Mouse (Mus musculus): ENCODE measurements around the gene Cops7a. TPM values are rescaled to one million over a fixed set of nuclear protein-coding genes. Genes with fewer than 3 reads are reported as not detected.
A peak's percentile ranks its signal among the peaks of the same experiment; 100 is the strongest.

Gene Cops7a
- polyA plus RNA-seq, 1 experiment = 154 TPM

- Histone ChIP-seq H3K4me3 (ENCODE audit: low read depth, low read length) (no peak overlapping the region), H3K4me1 (ENCODE audit: control insufficient read depth, insufficient read depth, low read length) (peaks cover 5% of the 10 kb centered on the region), H3K27me3 (ENCODE audit: control insufficient read depth, insufficient read depth, low read length, poor library complexity, severe bottlenecking) (no peaks in the 10 kb centered on the region), H3K9ac (ENCODE audit: low read depth, poor library complexity, severe bottlenecking) (no peak overlapping the region), H3K27ac (ENCODE audit: insufficient read depth, low read length) (no peak overlapping the region), H3K36me3 (ENCODE audit: control insufficient read depth, insufficient read depth, low read length, poor library complexity, severe bottlenecking) (0 out of 2 replicates have a peak, but pooled peaks cover 6% of the 10 kb centered on the region), H3K9me3 (replicated peaks; ENCODE audit: control insufficient read depth, insufficient read depth, low read length, poor library complexity, severe bottlenecking) (no peaks in the 10 kb centered on the region)
- TF ChIP-seq CTCF (IDR thresholded peaks at IDR 0.05; ENCODE audit: low read depth, low read length) (no peak), EP300 (IDR thresholded peaks at IDR 0.05; ENCODE audit: insufficient read depth, low read depth, low read length) (no peak), POLR2A (IDR thresholded peaks at IDR 0.05; ENCODE audit: insufficient read depth, low read length) (no peak)
Measured at GRCm38 (mm10) chr6:124913214-124913613, 52.1 kb downstream of the Cops7a start.

- H3K4me3 ChIP-seq (ENCODE audit: low read depth, low read length) = no peak within 1 kb of the TSS
- H3K27me3 ChIP-seq (ENCODE audit: control insufficient read depth, insufficient read depth, low read length, poor library complexity, severe bottlenecking) = no peaks in the 10 kb centered on the region
- no peaks in the 10 kb centered on the region for H3K9me3 ChIP-seq (replicated peaks; ENCODE audit: control insufficient read depth, insufficient read depth, low read length, poor library complexity, severe bottlenecking)
- TF ChIP-seq EP300 (IDR thresholded peaks at IDR 0.05; ENCODE audit: insufficient read depth, low read depth, low read length) (no peak), CTCF (IDR thresholded peaks at IDR 0.05; ENCODE audit: low read depth, low read length) (no peak), POLR2A (IDR thresholded peaks at IDR 0.05; ENCODE audit: insufficient read depth, low read length) (no peak)
- H3K27ac ChIP-seq (ENCODE audit: insufficient read depth, low read length) = no peak within 1 kb of the TSS
- peak within 1 kb of the TSS; percentile 10; the same call in 1 of the 2 replicates for H3K9ac ChIP-seq (ENCODE audit: low read depth, poor library complexity, severe bottlenecking)
- H3K4me1 ChIP-seq (ENCODE audit: control insufficient read depth, insufficient read depth, low read length) = peaks cover 5% of the 10 kb centered on the region
- 0 out of 2 replicates have a peak, but pooled peaks cover 6% of the 10 kb centered on the region for H3K36me3 ChIP-seq (ENCODE audit: control insufficient read depth, insufficient read depth, low read length, poor library complexity, severe bottlenecking)
Measured at GRCm38 (mm10) chr6:124911533-124912218, 53.7 kb downstream of the Cops7a start, which contains the start of gene Lag3. Lag3 (minus strand) TSS chr6:124911705.

- Histone ChIP-seq H3K4me3 (ENCODE audit: low read depth, low read length) (peak overlapping the region; percentile 41), H3K9me3 (replicated peaks; ENCODE audit: control insufficient read depth, insufficient read depth, low read length, poor library complexity, severe bottlenecking) (no peaks in the 10 kb centered on the region), H3K4me1 (ENCODE audit: control insufficient read depth, insufficient read depth, low read length) (peaks cover 5% of the 10 kb centered on the region), H3K27ac (ENCODE audit: insufficient read depth, low read length) (no peak overlapping the region), H3K27me3 (ENCODE audit: control insufficient read depth, insufficient read depth, low read length, poor library complexity, severe bottlenecking) (no peaks in the 10 kb centered on the region), H3K9ac (ENCODE audit: low read depth, poor library complexity, severe bottlenecking) (peak overlapping the region; percentile 17; the same call in 1 of the 2 replicates), H3K36me3 (ENCODE audit: control insufficient read depth, insufficient read depth, low read length, poor library complexity, severe bottlenecking) (0 out of 2 replicates have a peak, but pooled peaks cover 6% of the 10 kb centered on the region)
- TF ChIP-seq POLR2A (IDR thresholded peaks at IDR 0.05; ENCODE audit: insufficient read depth, low read length) (no peak), EP300 (IDR thresholded peaks at IDR 0.05; ENCODE audit: insufficient read depth, low read depth, low read length) (0 out of 2 replicates have a peak, but pooled peaks have one; percentile 51)
Measured at GRCm38 (mm10) chr6:124910032-124910431, 55.3 kb downstream of the Cops7a start.

Other genes starting within 250 kb of the Cops7a start
- 15.4 and 32.3 TPM in 2 replicates for gene Ptpn6, start 226.8 kb downstream of the Cops7a start, polyA plus RNA-seq (2011; ENCODE audit: insufficient read depth, insufficient read length, low read depth, missing spikeins)
- 93.5 and 105 TPM in 2 replicates for gene Grcc10, start 224.2 kb downstream of the Cops7a start, polyA plus RNA-seq (2011; ENCODE audit: insufficient read depth, insufficient read length, low read depth, missing spikeins)
- gene Gm45234, start 209.5 kb downstream of the Cops7a start, polyA plus RNA-seq (2011; ENCODE audit: insufficient read depth, insufficient read length, low read depth, missing spikeins) = 0.59 TPM in 1 of 2 replicates, not detected in the other
- 32.0 and 35.2 TPM in 2 replicates for gene Atn1, start 209.0 kb downstream of the Cops7a start, polyA plus RNA-seq (2011; ENCODE audit: insufficient read depth, insufficient read length, low read depth, missing spikeins)
- 7.4 and 8.3 TPM in 2 replicates for gene Eno2, start 195.9 kb downstream of the Cops7a start, polyA plus RNA-seq (2011; ENCODE audit: insufficient read depth, insufficient read length, low read depth, missing spikeins)
- gene Lrrc23, start 185.8 kb downstream of the Cops7a start, polyA plus RNA-seq (2011; ENCODE audit: insufficient read depth, insufficient read length, low read depth, missing spikeins) = 0.84 TPM in 1 of 2 replicates, not detected in the other
- gene Spsb2, start 156.9 kb downstream of the Cops7a start, polyA plus RNA-seq (2011; ENCODE audit: insufficient read depth, insufficient read length, low read depth, missing spikeins) = 4.6 and 5.4 TPM in 2 replicates
- 377 and 389 TPM in 2 replicates for gene Tpi1, start 151.2 kb downstream of the Cops7a start, polyA plus RNA-seq (2011; ENCODE audit: insufficient read depth, insufficient read length, low read depth, missing spikeins)
- gene Usp5, start 136.1 kb downstream of the Cops7a start, polyA plus RNA-seq (2011; ENCODE audit: insufficient read depth, insufficient read length, low read depth, missing spikeins) = 80.9 and 85.2 TPM in 2 replicates
- 162 and 187 TPM in 2 replicates for gene Cdca3, start 136.0 kb downstream of the Cops7a start, polyA plus RNA-seq (2011; ENCODE audit: insufficient read depth, insufficient read length, low read depth, missing spikeins)
- not detected in 2 replicates for gene Gnb3, start 125.3 kb downstream of the Cops7a start, polyA plus RNA-seq (2011; ENCODE audit: insufficient read depth, insufficient read length, low read depth, missing spikeins)
- gene P3h3, start 107.8 kb downstream of the Cops7a start, polyA plus RNA-seq (2011; ENCODE audit: insufficient read depth, insufficient read length, low read depth, missing spikeins) = 3.1 and 3.6 TPM in 2 replicates
- gene Gpr162, start 101.6 kb downstream of the Cops7a start, polyA plus RNA-seq (2011; ENCODE audit: insufficient read depth, insufficient read length, low read depth, missing spikeins) = 2.4 and 3.2 TPM in 2 replicates
- gene Cd4, start 77.3 kb downstream of the Cops7a start, polyA plus RNA-seq (2011; ENCODE audit: insufficient read depth, insufficient read length, low read depth, missing spikeins) = not detected in 2 replicates
- 4.0 and 5.9 TPM in 2 replicates for gene Lag3, start 53.8 kb downstream of the Cops7a start, polyA plus RNA-seq (2011; ENCODE audit: insufficient read depth, insufficient read length, low read depth, missing spikeins)
- 382 and 383 TPM in 2 replicates for gene Ptms, start 45.4 kb downstream of the Cops7a start, polyA plus RNA-seq (2011; ENCODE audit: insufficient read depth, insufficient read length, low read depth, missing spikeins)
- 263 and 294 TPM in 2 replicates for gene Mlf2, start 34.2 kb downstream of the Cops7a start, polyA plus RNA-seq (2011; ENCODE audit: insufficient read depth, insufficient read length, low read depth, missing spikeins)
- 14.3 and 21.4 TPM in 2 replicates for gene Pianp, start 31.2 kb upstream of the Cops7a start, polyA plus RNA-seq (2011; ENCODE audit: insufficient read depth, insufficient read length, low read depth, missing spikeins)
- 32.4 and 33.8 TPM in 2 replicates for gene Zfp384, start 43.6 kb upstream of the Cops7a start, polyA plus RNA-seq (2011; ENCODE audit: insufficient read depth, insufficient read length, low read depth, missing spikeins)
- 44.0 and 54.7 TPM in 2 replicates for gene Ing4, start 74.2 kb upstream of the Cops7a start, polyA plus RNA-seq (2011; ENCODE audit: insufficient read depth, insufficient read length, low read depth, missing spikeins)
- gene Acrbp, start 84.2 kb upstream of the Cops7a start, polyA plus RNA-seq (2011; ENCODE audit: insufficient read depth, insufficient read length, low read depth, missing spikeins) = 25.3 and 25.7 TPM in 2 replicates
- gene Lpar5, start 102.4 kb upstream of the Cops7a start, polyA plus RNA-seq (2011; ENCODE audit: insufficient read depth, insufficient read length, low read depth, missing spikeins) = 2.5 and 3.7 TPM in 2 replicates
- 307 and 317 TPM in 2 replicates for gene Chd4, start 130.4 kb upstream of the Cops7a start, polyA plus RNA-seq (2011; ENCODE audit: insufficient read depth, insufficient read length, low read depth, missing spikeins)
- 75.1 and 78.4 TPM in 2 replicates for gene Nop2, start 166.4 kb upstream of the Cops7a start, polyA plus RNA-seq (2011; ENCODE audit: insufficient read depth, insufficient read length, low read depth, missing spikeins)
- gene Iffo1, start 179.7 kb upstream of the Cops7a start, polyA plus RNA-seq (2011; ENCODE audit: insufficient read depth, insufficient read length, low read depth, missing spikeins) = 8.3 and 9.9 TPM in 2 replicates
- 933 and 990 TPM in 2 replicates for gene Gapdh, start 200.9 kb upstream of the Cops7a start, polyA plus RNA-seq (2011; ENCODE audit: insufficient read depth, insufficient read length, low read depth, missing spikeins)
- gene Ncapd2, start 226.2 kb upstream of the Cops7a start, polyA plus RNA-seq (2011; ENCODE audit: insufficient read depth, insufficient read length, low read depth, missing spikeins) = 383 and 401 TPM in 2 replicates
- gene Mrpl51, start 226.3 kb upstream of the Cops7a start, polyA plus RNA-seq (2011; ENCODE audit: insufficient read depth, insufficient read length, low read depth, missing spikeins) = 113 TPM in 2 replicates

Data from ES-Bruce4 (cell line).